Mouse (Mus musculus) testis, adult 2 months (tissue): Measurements from ENCODE around the gene Ywhag. TPM values are rescaled to one million over a fixed set of nuclear protein-coding genes. Genes with fewer than 3 reads are reported as not detected.

ENCODE experiments used
- H3K27ac ChIP-seq: fragments of 200-500 bp; 2 replicates; pipeline ENCODE4 v1.5.1; 2012; ENCODE audit warnings: low read depth, low read length; ENCODE audit not compliant: control insufficient read depth, insufficient read depth
- H3K27me3 ChIP-seq: fragments of 200-500 bp; 2 replicates; pipeline ENCODE4 v1.6.1; 2012; ENCODE audit warnings: mild to moderate bottlenecking, low read length, moderate library complexity; ENCODE audit not compliant: control insufficient read depth, insufficient read depth
- H3K36me3 ChIP-seq: fragments of 200-500 bp; 2 replicates; pipeline ENCODE4 v1.6.1; 2012; ENCODE audit warnings: mild to moderate bottlenecking, low read length; ENCODE audit not compliant: control insufficient read depth, insufficient read depth
- H3K4me1 ChIP-seq: fragments of 200-500 bp; 2 replicates; pipeline ENCODE4 v1.6.1; 2012; ENCODE audit warnings: low read length; ENCODE audit not compliant: control insufficient read depth, insufficient read depth
- H3K4me3 ChIP-seq: fragments of 200-500 bp; 2 replicates; pipeline ENCODE4 v1.5.1; 2012; ENCODE audit warnings: low read depth, mild to moderate bottlenecking, low read length, moderate library complexity, mixed read lengths; ENCODE audit not compliant: control insufficient read depth
- CTCF ChIP-seq: fragments of 200-500 bp; IDR thresholded peaks from 2 replicates; pipeline ENCODE4 v1.5.1; 2012; ENCODE audit warnings: low read depth, mild to moderate bottlenecking, inconsistent platforms, low read length, moderate library complexity; ENCODE audit not compliant: control insufficient read depth, insufficient read depth, insufficient replicate concordance
- POLR2A ChIP-seq: fragments of 200-500 bp; IDR thresholded peaks from 2 replicates; pipeline ENCODE4 v1.6.1; 2012; ENCODE audit warnings: low read depth, mild to moderate bottlenecking, inconsistent platforms, low read length, moderate library complexity; ENCODE audit not compliant: control insufficient read depth
- polyA plus RNA-seq: library from polyadenylated mRNA; depleted of rRNA; stranded (reverse); fragments of >200 nt; gene quantifications from 2 replicates; pipeline ENCODE4 v1.2.3, GENCODE M21; 2012

Gene Ywhag
- polyA plus RNA-seq, 1 experiment, result 17.8 TPM

- TF ChIP-seq CTCF (no peak), POLR2A (no peak)
- Histone ChIP-seq H3K4me1 (peaks cover 5% of the 10 kb centered on the region), H3K27ac (no peak overlapping the region), H3K4me3 (no peak overlapping the region), H3K27me3 (no peaks in the 10 kb centered on the region), H3K36me3 (no peaks in the 10 kb centered on the region)
Observed at GRCm38 (mm10) chr5:135898995-135899394, 35.4 kb downstream of the Ywhag start.

GRCm38 (mm10) chr5:135898028-135898427 lies 36.4 kb downstream of the Ywhag start:
- Histone ChIP-seq H3K4me1 (peaks cover 2% of the 10 kb centered on the region; the same call in 1 of the 2 replicates), H3K36me3 (no peaks in the 10 kb centered on the region), H3K27ac (no peak overlapping the region), H3K27me3 (no peaks in the 10 kb centered on the region), H3K4me3 (no peak overlapping the region)
- no peak for TF ChIP-seq POLR2A
- TF ChIP-seq CTCF, result peak; percentile 40; the same call in 1 of the 2 replicates

GRCm38 (mm10) chr5:135894958-135895357 lies 39.5 kb downstream of the Ywhag start:
- Histone ChIP-seq H3K4me1 (peaks cover 2% of the 10 kb centered on the region; the same call in 1 of the 2 replicates), H3K4me3 (no peak overlapping the region), H3K27ac (peak overlapping the region; percentile 23; the same call in 1 of the 2 replicates), H3K36me3 (no peaks in the 10 kb centered on the region), H3K27me3 (no peaks in the 10 kb centered on the region)
- TF ChIP-seq POLR2A (no peak), CTCF (no peak)

GRCm38 (mm10) chr5:135892589-135893351 lies 41.6 kb downstream of the Ywhag start:
- Histone ChIP-seq H3K27me3 (no peaks in the 10 kb centered on the region), H3K36me3 (no peaks in the 10 kb centered on the region), H3K4me3 (no peak overlapping the region), H3K4me1 (peaks cover 9% of the 10 kb centered on the region), H3K27ac (no peak overlapping the region)
- TF ChIP-seq POLR2A (no peak), CTCF (no peak)

GRCm38 (mm10) chr5:135890920-135891319 lies 43.5 kb downstream of the Ywhag start:
- no peak for TF ChIP-seq POLR2A
- peaks cover 11% of the 10 kb centered on the region for H3K4me1 ChIP-seq
- H3K36me3 ChIP-seq, result no peaks in the 10 kb centered on the region
- 0 out of 2 replicates have a peak, but pooled peaks cover 2% of the 10 kb centered on the region for H3K27me3 ChIP-seq
- no peak overlapping the region for H3K27ac ChIP-seq
- no peak overlapping the region for H3K4me3 ChIP-seq

- Histone ChIP-seq H3K27me3 (0 out of 2 replicates have a peak, but pooled peaks cover 2% of the 10 kb centered on the region), H3K27ac (no peak overlapping the region), H3K4me3 (no peak overlapping the region), H3K4me1 (peaks cover 11% of the 10 kb centered on the region), H3K36me3 (no peaks in the 10 kb centered on the region)
- TF ChIP-seq CTCF, result no peak
- TF ChIP-seq POLR2A, result no peak
Observed at GRCm38 (mm10) chr5:135890323-135890722, 44.1 kb downstream of the Ywhag start.

GRCm38 (mm10) chr5:135888405-135889215 lies 45.8 kb downstream of the Ywhag start:
- no peak for TF ChIP-seq POLR2A
- TF ChIP-seq CTCF, result no peak
- Histone ChIP-seq H3K27ac (peak overlapping the region; percentile 62), H3K4me3 (peak overlapping the region; percentile 82), H3K4me1 (peaks cover 11% of the 10 kb centered on the region), H3K27me3 (0 out of 2 replicates have a peak, but pooled peaks cover 2% of the 10 kb centered on the region), H3K36me3 (no peaks in the 10 kb centered on the region)
